Mouse (Mus musculus): Measurements from ENCODE around the gene Atp5h. TPM values are rescaled to one million over a fixed set of nuclear protein-coding genes. Genes with fewer than 3 reads are reported as not detected.
"Not testable (repeated sequence)": the region's sequence is repeated elsewhere in the genome, so short reads cannot be mapped to it uniquely, and the experiment has no call there.

Gene Atp5h
- 100 to 1,000 TPM; 406 to 440 TPM for total RNA-seq (2021)
- long read RNA-seq, transcript Atp5h-208 (5 exons, 486 nt), result minor isoform, 11 of 356 reads
- long read RNA-seq, transcript Atp5h-201 (6 exons, 625 nt), result major isoform, 315 of 356 reads
- long read RNA-seq, partial matches to known transcripts, result 5 of 356 reads
- long read RNA-seq, other reads (novel, unspliced or antisense), result 20 of 356 reads

GRCm38 (mm10) chr11:115419531-115420237, at the start of gene Atp5h, which contains the start of gene Kctd2:
Gene Atp5h (minus strand): TSS chr11:115419962.
Gene Kctd2 (plus strand): TSS chr11:115420128.
- DNase-seq (ENCODE audit: low spot score in 2 of 2), result peak; percentile 94 to 96

GRCm38 (mm10) chr11:115467217-115467618, 47.5 kb upstream of the Atp5h start:
- DNase-seq (ENCODE audit: low spot score in 2 of 2), result no peak

GRCm38 (mm10) chr11:115464851-115465250, 45.1 kb upstream of the Atp5h start:
- no peak for DNase-seq (ENCODE audit: low spot score in 2 of 2)

GRCm38 (mm10) chr11:115463397-115463796, 43.6 kb upstream of the Atp5h start:
- no peak for DNase-seq (ENCODE audit: low spot score in 2 of 2)

- no peak for DNase-seq (ENCODE audit: low spot score in 2 of 2)
Observed at GRCm38 (mm10) chr11:115462243-115462891, 42.6 kb upstream of the Atp5h start, which contains the start of gene Slc16a5. Gene Slc16a5 (plus strand): TSS chr11:115462474.

GRCm38 (mm10) chr11:115461846-115462242, 42.1 kb upstream of the Atp5h start:
- no peak for DNase-seq (ENCODE audit: low spot score in 2 of 2)

GRCm38 (mm10) chr11:115460976-115461375, 41.2 kb upstream of the Atp5h start:
- DNase-seq (ENCODE audit: low spot score in 2 of 2), result no peak

GRCm38 (mm10) chr11:115457405-115457804, 37.6 kb upstream of the Atp5h start:
- no peak for DNase-seq (ENCODE audit: low spot score in 2 of 2)

GRCm38 (mm10) chr11:115456182-115456581, 36.4 kb upstream of the Atp5h start:
- no peak for DNase-seq (ENCODE audit: low spot score in 2 of 2)

- no peak for DNase-seq (ENCODE audit: low spot score in 2 of 2)
Observed at GRCm38 (mm10) chr11:115455619-115456018, 35.9 kb upstream of the Atp5h start.

- DNase-seq (ENCODE audit: low spot score in 2 of 2), result not testable (repeated sequence)
Observed at GRCm38 (mm10) chr11:115454822-115455221, 35.1 kb upstream of the Atp5h start.

- no peak for DNase-seq (ENCODE audit: low spot score in 2 of 2)
Observed at GRCm38 (mm10) chr11:115453306-115453705, 33.5 kb upstream of the Atp5h start.

GRCm38 (mm10) chr11:115452281-115452860, 32.6 kb upstream of the Atp5h start:
- no peak for DNase-seq (ENCODE audit: low spot score in 2 of 2)

GRCm38 (mm10) chr11:115451781-115452241, 32.0 kb upstream of the Atp5h start:
- no peak for DNase-seq (ENCODE audit: low spot score in 2 of 2)

- no peak for DNase-seq (ENCODE audit: low spot score in 2 of 2)
Observed at GRCm38 (mm10) chr11:115450176-115450575, 30.4 kb upstream of the Atp5h start.

- no peak for DNase-seq (ENCODE audit: low spot score in 2 of 2)
Observed at GRCm38 (mm10) chr11:115448998-115449397, 29.2 kb upstream of the Atp5h start.

GRCm38 (mm10) chr11:115448075-115448474, 28.3 kb upstream of the Atp5h start:
- DNase-seq (ENCODE audit: low spot score in 2 of 2), result no peak

GRCm38 (mm10) chr11:115447321-115447885, 27.6 kb upstream of the Atp5h start:
- no peak for DNase-seq (ENCODE audit: low spot score in 2 of 2)

- no peak for DNase-seq (ENCODE audit: low spot score in 2 of 2)
Observed at GRCm38 (mm10) chr11:115446906-115447305, 27.1 kb upstream of the Atp5h start.

- no peak for DNase-seq (ENCODE audit: low spot score in 2 of 2)
Observed at GRCm38 (mm10) chr11:115441417-115441816, 21.7 kb upstream of the Atp5h start.

- no peak for DNase-seq (ENCODE audit: low spot score in 2 of 2)
Observed at GRCm38 (mm10) chr11:115439906-115440595, 20.3 kb upstream of the Atp5h start, which contains the start of gene Trim80. Gene Trim80 (plus strand): TSS chr11:115440545.
